Mouse (Mus musculus) mature B cell (primary cell): ENCODE data around the gene Ces1d.
"Not testable (repeated sequence)": the region's sequence is repeated elsewhere in the genome, so short reads cannot be mapped to it uniquely, and the experiment has no call there.

Source experiments
- in situ Hi-C: fragments of 300-500 bp; cut with MboI; formaldehyde crosslinking; loops from 2 replicates; pipeline ENCODE4 v1.14.3; 2019

Ces1d gene

GRCm38 (mm10) chr8:93197685-93198525, at the start of gene Ces1d:
TSS of gene Ces1d (minus strand) at chr8:93197838.
- in situ Hi-C loops: no loop called here

- in situ Hi-C loops: no loop called here
Measured at GRCm38 (mm10) chr8:93246057-93246456, 48.4 kb upstream of the Ces1d start.

GRCm38 (mm10) chr8:93239884-93240283, 42.2 kb upstream of the Ces1d start:
- in situ Hi-C loops: no loop called here

GRCm38 (mm10) chr8:93235681-93236080, 38.0 kb upstream of the Ces1d start:
- in situ Hi-C loops: no loop called here

GRCm38 (mm10) chr8:93234706-93235105, 37.1 kb upstream of the Ces1d start:
- in situ Hi-C loops: no loop called here

GRCm38 (mm10) chr8:93234068-93234467, 36.4 kb upstream of the Ces1d start:
- in situ Hi-C loops: no loop called here

GRCm38 (mm10) chr8:93229446-93229845, 31.8 kb upstream of the Ces1d start, which contains the start of gene Ces1e:
TSS of gene Ces1e (minus strand) at chr8:93229619.
- in situ Hi-C loops: no loop called here

GRCm38 (mm10) chr8:93228673-93229370, 31.2 kb upstream of the Ces1d start:
- in situ Hi-C loops: no loop called here

GRCm38 (mm10) chr8:93226471-93226870, 28.8 kb upstream of the Ces1d start:
- in situ Hi-C loops: not testable (repeated sequence)

- in situ Hi-C loops: no loop called here
Measured at GRCm38 (mm10) chr8:93221896-93222295, 24.3 kb upstream of the Ces1d start.

- in situ Hi-C loops: no loop called here
Measured at GRCm38 (mm10) chr8:93217867-93218266, 20.2 kb upstream of the Ces1d start.

- in situ Hi-C loops: no loop called here
Measured at GRCm38 (mm10) chr8:93217375-93217774, 19.7 kb upstream of the Ces1d start.

- in situ Hi-C loops: no loop called here
Measured at GRCm38 (mm10) chr8:93211091-93211490, 13.5 kb upstream of the Ces1d start.

- in situ Hi-C loops: not testable (repeated sequence)
Measured at GRCm38 (mm10) chr8:93199146-93199545, 1.5 kb upstream of the Ces1d start.

- in situ Hi-C loops: no loop called here
Measured at GRCm38 (mm10) chr8:93196436-93196835, 1.2 kb downstream of the Ces1d start.

GRCm38 (mm10) chr8:93180581-93181129, 17.0 kb downstream of the Ces1d start:
- in situ Hi-C loops: no loop called here

- in situ Hi-C loops: no loop called here
Measured at GRCm38 (mm10) chr8:93176593-93176992, 21.0 kb downstream of the Ces1d start.

- in situ Hi-C loops: no loop called here
Measured at GRCm38 (mm10) chr8:93174554-93174953, 23.1 kb downstream of the Ces1d start.

GRCm38 (mm10) chr8:93171846-93172590, 25.6 kb downstream of the Ces1d start:
- in situ Hi-C loops: no loop called here

- in situ Hi-C loops: no loop called here
Measured at GRCm38 (mm10) chr8:93163363-93163762, 34.3 kb downstream of the Ces1d start.

- in situ Hi-C loops: no loop called here
Measured at GRCm38 (mm10) chr8:93151401-93151800, 46.2 kb downstream of the Ces1d start.

- in situ Hi-C loops: no loop called here
Measured at GRCm38 (mm10) chr8:93147331-93147730, 50.3 kb downstream of the Ces1d start.
